Mouse (Mus musculus): Measurements from ENCODE around the gene Ppt1.

Ppt1 gene

DNA sequence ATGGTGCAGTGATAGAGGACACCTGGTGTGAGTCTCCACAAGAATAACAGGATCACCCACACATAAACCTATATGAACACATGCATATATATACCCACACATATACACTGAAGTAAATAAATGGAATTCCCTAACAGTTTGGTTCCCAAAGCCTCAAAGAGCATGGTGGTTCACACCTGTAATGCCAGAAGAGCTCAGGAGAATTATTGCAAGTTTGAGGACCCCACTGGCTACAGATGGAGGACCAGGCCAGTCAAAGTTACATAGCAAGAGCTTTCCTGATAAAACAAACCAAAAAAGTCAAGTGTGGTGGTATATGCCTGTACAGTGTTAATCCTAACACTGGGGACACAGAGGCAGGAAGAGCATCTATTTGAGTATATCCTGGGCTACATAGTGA lies 15.5 kb downstream of the Ppt1 start:
- no peak for DNase-seq (ENCODE audit: low read depth, low spot score)
- no peaks in the 10 kb centered on the region; the same call in 1 of the 2 replicates for H3K36me3 ChIP-seq (ENCODE audit: control insufficient read depth, insufficient read depth, low read length, poor library complexity, severe bottlenecking)
- H3K27me3 ChIP-seq (ENCODE audit: control insufficient read depth, insufficient read depth, low read length, poor library complexity, severe bottlenecking), result no peaks in the 10 kb centered on the region

DNA sequence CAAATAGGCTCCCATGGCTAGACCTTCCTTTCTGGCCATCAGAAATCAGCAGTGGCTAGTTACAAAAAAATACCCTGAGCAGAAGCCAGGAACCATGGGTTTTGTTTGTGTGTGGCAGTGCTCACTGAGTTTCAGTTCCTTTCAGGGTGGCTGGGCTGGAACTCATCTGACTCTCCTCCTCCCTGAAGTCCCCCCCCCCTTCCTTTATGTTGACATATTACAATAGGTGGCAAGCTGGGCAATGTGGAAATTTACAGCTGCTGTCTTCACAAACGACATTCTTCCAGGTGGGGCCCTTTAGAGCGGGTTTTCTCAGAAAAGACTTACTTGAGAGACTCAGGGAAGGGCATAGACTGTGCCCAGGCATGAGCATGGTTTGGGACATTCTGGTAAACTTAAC lies 17.6 kb downstream of the Ppt1 start:
- peak; percentile 88 for DNase-seq (ENCODE audit: low read depth, low spot score)
- no peaks in the 10 kb centered on the region for H3K27me3 ChIP-seq (ENCODE audit: control insufficient read depth, insufficient read depth, low read length, poor library complexity, severe bottlenecking)
- peaks cover 6% of the 10 kb centered on the region for H3K36me3 ChIP-seq (ENCODE audit: control insufficient read depth, insufficient read depth, low read length, poor library complexity, severe bottlenecking)

DNA sequence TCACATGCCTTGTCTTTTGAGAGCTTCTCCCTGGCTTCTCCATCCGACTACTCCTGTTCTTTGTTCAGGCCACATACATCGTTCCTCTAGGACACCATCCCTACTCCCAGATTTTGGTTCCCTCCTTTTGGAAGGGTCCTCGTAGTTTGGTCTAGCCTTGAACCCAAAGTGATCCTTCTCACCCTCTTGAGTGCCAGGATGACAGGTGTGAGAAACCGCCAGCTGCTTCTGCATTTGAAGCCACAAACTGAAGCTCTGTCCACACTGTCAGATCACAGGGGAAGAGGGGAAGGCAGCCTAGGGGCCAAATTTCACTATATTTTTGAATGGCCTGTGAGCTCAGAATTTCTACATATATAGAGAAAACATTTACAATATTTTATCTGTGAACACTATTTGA lies 18.7 kb downstream of the Ppt1 start:
- DNase-seq (ENCODE audit: low read depth, low spot score), result no peak
- Histone ChIP-seq H3K27me3 (ENCODE audit: control insufficient read depth, insufficient read depth, low read length, poor library complexity, severe bottlenecking) (no peaks in the 10 kb centered on the region), H3K36me3 (ENCODE audit: control insufficient read depth, insufficient read depth, low read length, poor library complexity, severe bottlenecking) (peaks cover 6% of the 10 kb centered on the region)

DNA sequence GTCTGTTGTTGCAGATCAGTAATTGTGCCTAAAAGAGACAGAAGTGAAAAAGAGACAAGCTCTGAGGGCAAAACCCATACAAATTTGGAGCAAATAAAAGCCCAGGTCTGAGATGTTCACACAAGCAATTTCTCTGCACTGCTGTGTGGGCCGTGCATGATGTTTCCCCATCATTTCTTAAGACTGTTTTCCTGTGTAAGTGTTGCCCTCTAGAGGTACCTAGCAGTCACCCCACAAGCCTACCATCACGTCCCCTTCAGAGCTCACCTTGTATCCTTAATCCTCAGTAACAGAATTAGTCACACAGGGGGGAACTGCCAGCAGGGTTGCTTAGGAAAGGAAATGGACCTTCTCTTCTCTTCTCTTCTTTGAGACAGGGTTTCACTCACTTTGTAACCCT lies 21.9 kb downstream of the Ppt1 start:
- Histone ChIP-seq H3K27me3 (ENCODE audit: control insufficient read depth, insufficient read depth, low read length, poor library complexity, severe bottlenecking) (no peaks in the 10 kb centered on the region), H3K36me3 (ENCODE audit: control insufficient read depth, insufficient read depth, low read length, poor library complexity, severe bottlenecking) (peaks cover 18% of the 10 kb centered on the region)
- peak; percentile 62 for DNase-seq (ENCODE audit: low read depth, low spot score)

DNA sequence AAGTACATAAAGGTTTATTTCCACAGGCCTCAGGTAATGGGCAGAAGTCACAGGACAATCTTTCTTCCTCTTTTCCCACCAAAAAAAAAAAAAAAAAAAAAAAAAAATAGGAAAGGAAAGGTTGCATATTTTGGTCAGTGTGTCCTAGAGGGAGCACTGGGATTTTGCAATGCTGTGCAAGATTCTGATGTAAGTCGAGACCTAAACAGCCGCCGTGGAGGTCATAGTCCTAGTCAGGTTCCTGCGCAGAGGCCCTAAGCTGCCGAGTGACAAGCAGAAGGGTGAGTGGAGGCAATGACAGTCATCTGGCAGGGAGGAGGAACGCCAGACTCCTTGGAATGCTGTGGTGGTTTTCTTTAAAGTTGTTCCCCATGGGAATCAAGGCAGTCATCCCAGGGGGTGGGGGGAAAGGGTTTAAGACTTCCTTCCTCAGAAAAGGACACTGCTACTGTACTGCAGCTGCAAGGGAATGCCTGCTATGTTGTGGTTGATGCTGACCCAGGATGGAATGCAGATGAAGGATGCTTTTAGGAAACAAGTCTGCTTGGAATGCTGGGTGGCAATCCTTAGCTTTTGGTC lies 23.1 kb downstream of the Ppt1 start:
- no peak for DNase-seq (ENCODE audit: low read depth, low spot score)
- Histone ChIP-seq H3K27me3 (ENCODE audit: control insufficient read depth, insufficient read depth, low read length, poor library complexity, severe bottlenecking) (no peaks in the 10 kb centered on the region), H3K36me3 (ENCODE audit: control insufficient read depth, insufficient read depth, low read length, poor library complexity, severe bottlenecking) (peaks cover 21% of the 10 kb centered on the region)

DNA sequence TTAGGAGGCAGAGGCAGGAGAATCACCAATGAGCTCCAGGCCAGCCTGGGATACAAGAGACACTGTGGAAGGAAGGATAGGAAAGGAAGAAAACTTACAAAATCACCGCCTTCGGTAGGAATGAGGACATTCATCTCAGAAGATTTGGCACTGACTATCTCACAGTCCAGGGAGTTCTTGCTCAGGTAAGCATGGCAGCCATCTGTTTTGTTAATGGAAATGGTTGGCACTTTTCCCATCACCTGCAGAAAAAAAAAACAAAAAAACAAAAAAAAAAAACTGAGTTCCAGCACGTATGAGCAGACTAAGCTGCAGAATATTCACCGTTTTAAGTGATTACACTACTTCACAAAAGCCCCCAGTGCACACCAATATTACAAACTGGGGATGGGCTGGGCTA lies 25.8 kb downstream of the Ppt1 start:
- peaks cover 38% of the 10 kb centered on the region for H3K36me3 ChIP-seq (ENCODE audit: control insufficient read depth, insufficient read depth, low read length, poor library complexity, severe bottlenecking)
- no peak for DNase-seq (ENCODE audit: low read depth, low spot score)

DNA sequence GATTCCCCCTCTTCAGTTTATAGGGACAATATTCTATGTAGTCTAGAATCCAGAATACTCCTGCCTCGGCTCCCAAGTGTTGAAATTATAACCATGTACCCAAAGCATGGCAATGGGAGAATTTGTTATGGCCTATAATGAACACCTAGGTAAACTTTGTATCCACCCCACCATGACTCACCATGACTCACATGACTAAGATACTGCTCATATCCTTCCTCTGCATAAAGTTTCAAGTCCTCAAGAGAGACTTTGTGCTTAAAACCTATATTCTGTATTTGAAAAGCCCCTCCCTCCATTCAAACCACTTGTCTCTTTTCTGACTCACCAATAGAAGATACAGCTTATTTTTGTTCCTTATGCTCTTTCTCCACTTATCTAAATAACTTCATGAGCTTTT lies 32.0 kb downstream of the Ppt1 start:
- no peaks in the 10 kb centered on the region for H3K27me3 ChIP-seq (ENCODE audit: control insufficient read depth, insufficient read depth, low read length, poor library complexity, severe bottlenecking)
- no peak for DNase-seq (ENCODE audit: low read depth, low spot score)
- peaks cover 25% of the 10 kb centered on the region for H3K36me3 ChIP-seq (ENCODE audit: control insufficient read depth, insufficient read depth, low read length, poor library complexity, severe bottlenecking)

More for the DNA sequence above, 25.8 kb downstream of the Ppt1 start:
- H3K27me3 ChIP-seq (ENCODE audit: control insufficient read depth, insufficient read depth, low read length, poor library complexity, severe bottlenecking), result no peaks in the 10 kb centered on the region

DNA sequence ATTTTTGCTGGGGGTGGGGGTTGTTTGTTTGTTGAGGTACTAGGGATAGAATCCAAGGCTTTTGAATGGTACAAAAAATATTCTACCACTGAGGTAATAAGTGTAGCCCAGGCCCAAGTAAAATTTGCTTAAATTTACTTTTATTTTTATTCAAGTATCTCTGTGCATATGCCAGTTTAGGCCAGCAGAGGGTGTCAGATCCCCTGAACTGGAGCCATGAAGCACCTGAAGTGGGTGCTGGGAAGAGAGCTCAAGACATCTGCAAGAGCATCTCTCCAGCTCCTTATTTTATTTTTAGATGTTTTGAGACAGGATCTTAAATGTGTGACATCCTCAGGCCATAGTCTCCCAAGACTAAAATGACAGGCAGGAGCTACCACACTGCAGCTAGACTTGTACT lies 34.0 kb downstream of the Ppt1 start:
- H3K36me3 ChIP-seq (ENCODE audit: control insufficient read depth, insufficient read depth, low read length, poor library complexity, severe bottlenecking), result peaks cover 15% of the 10 kb centered on the region
- H3K27me3 ChIP-seq (ENCODE audit: control insufficient read depth, insufficient read depth, low read length, poor library complexity, severe bottlenecking), result no peaks in the 10 kb centered on the region
- DNase-seq (ENCODE audit: low read depth, low spot score), result peak; percentile 75

DNA sequence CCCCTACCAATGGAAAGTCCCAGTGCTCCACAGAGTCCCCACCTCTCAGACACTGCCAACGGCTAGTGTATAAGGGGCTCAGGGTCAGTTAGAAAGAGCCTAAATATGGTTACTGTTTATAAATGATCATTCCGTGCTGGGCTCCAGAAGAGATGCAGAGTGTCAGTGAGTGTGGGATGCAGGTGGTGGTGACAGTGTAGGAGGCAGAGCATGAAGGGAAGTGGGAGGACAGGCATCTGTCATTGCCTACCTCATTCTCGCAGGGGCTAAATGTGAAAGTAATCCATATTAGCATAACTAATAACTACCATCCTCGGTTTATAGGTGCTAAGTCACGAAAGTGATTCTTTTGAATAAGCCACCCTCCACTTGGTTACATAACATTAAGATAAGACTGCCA lies 34.7 kb downstream of the Ppt1 start:
- H3K36me3 ChIP-seq (ENCODE audit: control insufficient read depth, insufficient read depth, low read length, poor library complexity, severe bottlenecking), result peaks cover 11% of the 10 kb centered on the region
- no peaks in the 10 kb centered on the region for H3K27me3 ChIP-seq (ENCODE audit: control insufficient read depth, insufficient read depth, low read length, poor library complexity, severe bottlenecking)
- no peak for DNase-seq (ENCODE audit: low read depth, low spot score)

DNA sequence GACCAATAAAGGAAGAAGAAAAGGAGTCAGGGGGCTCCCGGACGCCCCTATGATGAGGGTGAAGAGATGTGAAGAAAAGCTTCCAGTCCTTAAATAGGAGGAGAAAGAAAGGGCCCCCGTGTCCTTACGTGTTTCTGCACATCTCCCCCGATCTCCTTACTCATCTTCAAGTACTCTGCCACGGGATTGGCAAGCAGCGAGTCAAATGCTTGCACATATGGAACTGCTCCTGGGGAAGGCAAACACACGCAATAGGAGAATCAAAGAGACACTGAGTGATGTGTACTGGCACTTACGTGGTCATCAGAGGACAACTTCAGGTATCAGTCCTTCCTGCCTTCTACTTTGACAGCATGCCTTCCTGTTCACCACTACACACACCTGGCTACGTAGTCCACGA lies 35.2 kb downstream of the Ppt1 start:
- no peak for DNase-seq (ENCODE audit: low read depth, low spot score)
- peaks cover 9% of the 10 kb centered on the region for H3K36me3 ChIP-seq (ENCODE audit: control insufficient read depth, insufficient read depth, low read length, poor library complexity, severe bottlenecking)
- no peaks in the 10 kb centered on the region for H3K27me3 ChIP-seq (ENCODE audit: control insufficient read depth, insufficient read depth, low read length, poor library complexity, severe bottlenecking)

DNA sequence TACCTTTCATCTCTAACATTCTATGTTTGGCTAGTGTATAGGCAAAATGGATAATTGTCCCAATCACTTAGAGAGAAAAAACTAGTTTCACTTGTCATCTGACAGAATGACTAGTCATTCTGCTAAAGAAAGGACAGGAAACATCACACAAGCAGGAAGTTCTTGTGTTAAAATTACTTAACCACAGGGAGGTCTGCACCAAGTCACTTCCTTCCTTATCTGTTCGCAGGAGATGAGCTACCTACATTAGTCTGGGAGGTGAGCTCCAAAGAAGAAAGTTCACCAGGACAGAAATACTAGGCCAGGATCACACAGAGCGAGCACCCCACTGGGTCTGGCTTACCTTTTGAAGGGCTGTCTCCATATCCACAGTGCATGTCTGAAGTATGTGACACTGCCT lies 35.9 kb downstream of the Ppt1 start:
- DNase-seq (ENCODE audit: low read depth, low spot score), result peak; percentile 66
- H3K27me3 ChIP-seq (ENCODE audit: control insufficient read depth, insufficient read depth, low read length, poor library complexity, severe bottlenecking), result no peaks in the 10 kb centered on the region

DNA sequence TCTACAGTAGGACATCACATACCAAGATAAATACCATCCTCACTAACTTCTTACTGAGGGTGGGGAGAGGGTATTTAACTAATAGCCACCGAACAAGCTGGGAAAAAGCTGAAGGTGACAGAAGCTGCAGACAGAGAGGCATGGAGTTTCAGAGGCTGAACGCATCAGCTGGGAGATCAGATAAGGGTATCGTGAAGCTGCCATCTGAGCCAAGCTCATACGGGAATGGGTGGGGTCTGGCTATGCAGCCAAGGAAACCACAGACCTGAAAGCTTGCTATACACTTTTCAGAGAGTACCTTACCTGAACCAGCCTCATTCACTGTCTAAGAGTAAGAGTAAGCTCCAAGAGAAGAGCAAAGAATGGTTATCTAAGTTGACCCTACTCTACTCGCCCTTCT lies 37.0 kb downstream of the Ppt1 start:
- Histone ChIP-seq H3K27me3 (ENCODE audit: control insufficient read depth, insufficient read depth, low read length, poor library complexity, severe bottlenecking) (no peaks in the 10 kb centered on the region), H3K36me3 (ENCODE audit: control insufficient read depth, insufficient read depth, low read length, poor library complexity, severe bottlenecking) (peaks cover 8% of the 10 kb centered on the region)
- DNase-seq (ENCODE audit: low read depth, low spot score), result no peak

More for the DNA sequence above, 35.9 kb downstream of the Ppt1 start:
- peaks cover 5% of the 10 kb centered on the region for H3K36me3 ChIP-seq (ENCODE audit: control insufficient read depth, insufficient read depth, low read length, poor library complexity, severe bottlenecking)

DNA sequence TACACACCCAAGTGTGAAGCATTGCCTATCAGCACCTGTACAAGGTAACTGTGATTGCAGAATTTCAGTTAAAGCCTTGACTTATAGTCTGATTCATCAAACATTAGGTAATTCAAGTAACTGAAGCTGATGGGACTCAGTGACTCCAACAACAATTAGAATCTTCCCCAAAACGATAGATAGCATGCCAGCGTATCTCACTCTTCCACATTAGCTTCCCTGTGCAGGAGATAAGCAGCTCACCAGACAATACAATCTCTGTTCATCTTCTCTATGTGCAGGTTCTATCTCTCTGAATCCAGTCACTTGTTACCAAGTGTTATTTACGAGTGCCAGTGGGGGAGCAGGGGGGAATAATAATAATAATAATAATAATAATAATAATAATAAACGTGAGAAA lies 37.5 kb downstream of the Ppt1 start:
- Histone ChIP-seq H3K27me3 (ENCODE audit: control insufficient read depth, insufficient read depth, low read length, poor library complexity, severe bottlenecking) (no peaks in the 10 kb centered on the region), H3K36me3 (ENCODE audit: control insufficient read depth, insufficient read depth, low read length, poor library complexity, severe bottlenecking) (peaks cover 6% of the 10 kb centered on the region)
- no peak for DNase-seq (ENCODE audit: low read depth, low spot score)

DNA sequence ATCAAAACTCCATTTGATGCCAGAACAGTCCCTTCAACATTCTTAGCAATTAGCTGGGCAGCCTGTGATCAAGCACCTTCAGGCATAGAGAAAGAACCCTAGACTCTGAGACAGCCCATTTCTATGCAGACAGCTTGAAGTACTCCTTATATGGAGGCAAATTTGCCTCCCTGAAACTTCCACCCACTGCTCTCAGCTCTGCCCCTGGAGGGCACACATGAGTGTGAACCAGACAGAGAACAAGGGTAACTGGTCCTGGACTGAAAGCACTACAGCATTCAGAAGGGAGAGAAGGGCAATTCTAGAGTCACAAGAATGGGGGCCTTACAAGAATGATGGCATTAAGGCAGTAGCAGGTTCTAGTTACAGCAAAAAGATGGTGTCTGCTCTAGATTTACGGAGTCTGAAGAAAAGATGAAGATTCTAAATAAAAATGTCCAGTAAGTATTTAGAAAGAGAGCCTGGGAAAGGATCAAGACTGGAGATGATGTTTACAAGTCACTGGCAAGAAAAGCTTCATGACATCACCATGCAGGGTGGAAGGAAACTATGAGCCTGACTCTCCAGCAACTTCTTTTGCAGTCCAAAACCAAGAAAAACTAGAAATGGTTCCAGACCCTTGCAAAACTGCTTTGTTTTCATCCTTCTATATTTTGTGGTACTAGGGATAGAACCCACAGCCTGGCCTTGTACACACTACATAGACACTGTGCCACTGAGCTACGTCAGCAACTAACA lies 42.5 kb downstream of the Ppt1 start:
- no peaks in the 10 kb centered on the region for H3K27me3 ChIP-seq (ENCODE audit: control insufficient read depth, insufficient read depth, low read length, poor library complexity, severe bottlenecking)
- DNase-seq (ENCODE audit: low read depth, low spot score), result peak; percentile 55

DNA sequence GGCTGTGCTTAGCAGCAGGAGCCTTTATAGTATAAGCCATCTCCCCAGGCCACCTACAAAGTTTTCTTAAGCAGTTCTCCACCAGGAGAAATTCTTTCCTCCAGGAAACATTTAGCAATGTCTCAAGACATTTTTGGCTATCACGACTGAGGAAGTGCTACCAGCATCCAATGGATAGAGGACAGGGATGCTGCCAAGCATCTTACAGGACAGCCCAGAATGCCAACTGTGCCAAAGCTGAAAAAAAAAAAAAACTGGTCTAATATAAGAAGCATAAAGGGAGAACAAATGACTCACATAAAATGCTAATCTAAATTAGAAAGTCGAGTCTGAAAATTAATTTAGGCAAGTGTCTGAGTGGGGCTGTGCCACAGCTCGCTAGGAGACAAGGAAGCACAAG lies 46.5 kb downstream of the Ppt1 start:
- H3K27me3 ChIP-seq (ENCODE audit: control insufficient read depth, insufficient read depth, low read length, poor library complexity, severe bottlenecking), result no peaks in the 10 kb centered on the region
- H3K36me3 ChIP-seq (ENCODE audit: control insufficient read depth, insufficient read depth, low read length, poor library complexity, severe bottlenecking), result no peaks in the 10 kb centered on the region
- DNase-seq (ENCODE audit: low read depth, low spot score), result no peak

More for the DNA sequence above, 42.5 kb downstream of the Ppt1 start:
- H3K36me3 ChIP-seq (ENCODE audit: control insufficient read depth, insufficient read depth, low read length, poor library complexity, severe bottlenecking), result 0 out of 2 replicates have a peak, but pooled peaks cover 2% of the 10 kb centered on the region

DNA sequence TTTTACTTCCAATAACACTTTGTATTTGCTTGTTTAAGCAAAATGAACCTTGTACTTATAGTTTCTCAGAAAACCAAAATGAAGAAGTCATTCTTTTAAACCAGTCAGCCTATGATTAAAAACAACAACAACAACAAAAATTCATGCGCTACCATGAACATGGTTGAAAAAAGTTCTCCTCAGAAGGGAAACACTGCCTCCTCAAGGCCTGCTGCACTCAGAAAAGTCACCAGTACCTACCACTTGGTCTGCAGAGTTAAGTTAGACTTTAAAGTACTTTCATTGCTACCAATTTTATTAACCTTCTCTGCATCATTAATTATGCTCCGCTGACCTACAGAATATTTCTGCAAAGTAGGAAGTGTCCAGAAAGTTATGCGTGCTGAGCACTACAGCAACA lies 47.3 kb downstream of the Ppt1 start:
- no peaks in the 10 kb centered on the region for H3K27me3 ChIP-seq (ENCODE audit: control insufficient read depth, insufficient read depth, low read length, poor library complexity, severe bottlenecking)
- H3K36me3 ChIP-seq (ENCODE audit: control insufficient read depth, insufficient read depth, low read length, poor library complexity, severe bottlenecking), result no peaks in the 10 kb centered on the region
- DNase-seq (ENCODE audit: low read depth, low spot score), result peak; percentile 20
